Mouse (Mus musculus): ENCODE results near the gene Urah. TPM values are rescaled to one million over a fixed set of nuclear protein-coding genes. Genes with fewer than 3 reads are reported as not detected.

Gene Urah
- polyA plus RNA-seq, 1 experiment from 2014 or later, result 12.9 TPM

DNA sequence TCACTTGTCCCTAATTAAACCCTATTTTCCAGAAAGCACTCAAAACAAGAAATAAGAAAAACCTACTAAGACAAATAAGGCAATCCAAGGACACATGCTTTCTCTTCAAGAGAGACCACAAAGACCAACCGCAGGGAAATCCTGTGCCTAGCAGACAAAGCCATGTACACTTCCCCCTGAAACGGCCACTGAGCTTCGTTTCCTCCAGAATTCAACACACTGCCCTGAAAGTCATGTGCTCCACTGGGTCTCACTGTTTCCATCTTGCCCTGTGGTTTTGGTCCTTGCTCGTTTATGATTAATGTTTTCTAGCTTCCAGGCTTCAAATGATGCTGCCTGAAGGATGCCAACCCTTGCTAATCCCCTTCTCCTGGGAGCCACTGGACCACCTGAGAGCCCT lies 39.4 kb downstream of the Urah start:
- WGBS, result 96% methylated on average over 4 of the region's 4 CpGs
- no peak for ATAC-seq (ENCODE audit: low read depth)

GRCm38 (mm10) chr7:140877364-140877763 lies 42.5 kb downstream of the Urah start:
- H3K27me3 ChIP-seq (replicated peaks; ENCODE audit: control insufficient read depth, insufficient read depth, low read length), result no peaks in the 10 kb centered on the region
- no peak overlapping the region for H3K27ac ChIP-seq (replicated peaks; ENCODE audit: low read depth, low read length)
- H3K4me2 ChIP-seq (ENCODE audit: low read depth, low read length), result no peak overlapping the region
- H3K4me1 ChIP-seq (ENCODE audit: control insufficient read depth, insufficient read depth, low read length), result peaks cover 3% of the 10 kb centered on the region; the same call in 1 of the 2 replicates
- ATAC-seq (ENCODE audit: low read depth) (no peak), DNase-seq (ENCODE audit: low spot score) (no peak)
- 0 out of 2 replicates have a peak overlapping the region, but pooled peaks have one; percentile 14 for H3K9ac ChIP-seq (ENCODE audit: low read depth, low read length)
- no peaks in the 10 kb centered on the region for H3K9me3 ChIP-seq (ENCODE audit: control insufficient read depth, low read length)
- peaks cover 26% of the 10 kb centered on the region for H3K36me3 ChIP-seq (ENCODE audit: control insufficient read depth, insufficient read depth, low read length)
- 72% methylated on average over 6 of the region's 6 CpGs for WGBS
- H3K4me3 ChIP-seq (ENCODE audit: low read depth, low read length), result no peak overlapping the region

More for the DNA sequence above, 39.4 kb downstream of the Urah start:
- Histone ChIP-seq H3K9ac (ENCODE audit: low read depth, low read length) (no peak overlapping the region), H3K36me3 (ENCODE audit: control insufficient read depth, insufficient read depth, low read length) (peaks cover 26% of the 10 kb centered on the region), H3K9me3 (ENCODE audit: control insufficient read depth, low read length) (no peaks in the 10 kb centered on the region), H3K4me3 (ENCODE audit: low read depth, low read length) (no peak overlapping the region), H3K27ac (replicated peaks; ENCODE audit: low read depth, low read length) (no peak overlapping the region), H3K4me1 (ENCODE audit: control insufficient read depth, insufficient read depth, low read length) (no peaks in the 10 kb centered on the region), H3K27me3 (replicated peaks; ENCODE audit: control insufficient read depth, insufficient read depth, low read length) (no peaks in the 10 kb centered on the region), H3K4me2 (ENCODE audit: low read depth, low read length) (no peak overlapping the region)
- no peak for DNase-seq (ENCODE audit: low spot score)

GRCm38 (mm10) chr7:140879355-140879754 lies 44.5 kb downstream of the Urah start:
- Histone ChIP-seq H3K36me3 (ENCODE audit: control insufficient read depth, insufficient read depth, low read length) (peaks cover 31% of the 10 kb centered on the region), H3K4me1 (ENCODE audit: control insufficient read depth, insufficient read depth, low read length) (peaks cover 8% of the 10 kb centered on the region), H3K27ac (replicated peaks; ENCODE audit: low read depth, low read length) (no peak overlapping the region), H3K4me2 (ENCODE audit: low read depth, low read length) (no peak overlapping the region), H3K27me3 (replicated peaks; ENCODE audit: control insufficient read depth, insufficient read depth, low read length) (no peaks in the 10 kb centered on the region), H3K4me3 (ENCODE audit: low read depth, low read length) (no peak overlapping the region), H3K9me3 (ENCODE audit: control insufficient read depth, low read length) (no peaks in the 10 kb centered on the region), H3K9ac (ENCODE audit: low read depth, low read length) (no peak overlapping the region)
- WGBS, result 86% methylated on average over 7 of the region's 7 CpGs
- no peak for DNase-seq (ENCODE audit: low spot score)
- ATAC-seq (ENCODE audit: low read depth), result no peak

- DNase-seq (ENCODE audit: low spot score) (no peak), ATAC-seq (ENCODE audit: low read depth) (no peak)
- Histone ChIP-seq H3K9ac (ENCODE audit: low read depth, low read length) (0 out of 2 replicates have a peak overlapping the region, but pooled peaks have one; percentile 78), H3K9me3 (ENCODE audit: control insufficient read depth, low read length) (no peaks in the 10 kb centered on the region), H3K27me3 (replicated peaks; ENCODE audit: control insufficient read depth, insufficient read depth, low read length) (no peaks in the 10 kb centered on the region), H3K4me1 (ENCODE audit: control insufficient read depth, insufficient read depth, low read length) (peaks cover 8% of the 10 kb centered on the region), H3K36me3 (ENCODE audit: control insufficient read depth, insufficient read depth, low read length) (peaks cover 27% of the 10 kb centered on the region; the same call in 1 of the 2 replicates), H3K4me3 (ENCODE audit: low read depth, low read length) (no peak overlapping the region), H3K27ac (replicated peaks; ENCODE audit: low read depth, low read length) (no peak overlapping the region), H3K4me2 (ENCODE audit: low read depth, low read length) (peak overlapping the region; percentile 73; the same call in 1 of the 2 replicates)
- 73% methylated on average over 3 of the region's 3 CpGs for WGBS
These were observed 45.6 kb downstream of the Urah start for GRCm38 (mm10) chr7:140880419-140880818.

GRCm38 (mm10) chr7:140880865-140881515 lies 46.2 kb downstream of the Urah start:
- ATAC-seq (ENCODE audit: low read depth) (no peak), DNase-seq (ENCODE audit: low spot score) (no peak)
- Histone ChIP-seq H3K9ac (ENCODE audit: low read depth, low read length) (peak overlapping the region; percentile 78), H3K4me2 (ENCODE audit: low read depth, low read length) (peak overlapping the region; percentile 73), H3K27me3 (replicated peaks; ENCODE audit: control insufficient read depth, insufficient read depth, low read length) (no peaks in the 10 kb centered on the region), H3K4me1 (ENCODE audit: control insufficient read depth, insufficient read depth, low read length) (peaks cover 8% of the 10 kb centered on the region), H3K36me3 (ENCODE audit: control insufficient read depth, insufficient read depth, low read length) (peaks cover 28% of the 10 kb centered on the region; the same call in 1 of the 2 replicates), H3K4me3 (ENCODE audit: low read depth, low read length) (peak overlapping the region; percentile 60), H3K27ac (replicated peaks; ENCODE audit: low read depth, low read length) (peak overlapping the region; percentile 91; the same call in 1 of the 2 replicates), H3K9me3 (ENCODE audit: control insufficient read depth, low read length) (no peaks in the 10 kb centered on the region)
- WGBS, result 13% methylated on average over 8 of the region's 8 CpGs

GRCm38 (mm10) chr7:140881696-140882468 lies 47.1 kb downstream of the Urah start, which contains the start of the genes Psmd13 and Sirt3:
Gene Psmd13 (plus strand): TSS chr7:140881968.
Gene Sirt3 (minus strand): TSS chr7:140882309.
- Histone ChIP-seq H3K27me3 (replicated peaks; ENCODE audit: control insufficient read depth, insufficient read depth, low read length) (no peaks in the 10 kb centered on the region), H3K4me2 (ENCODE audit: low read depth, low read length) (peak within 1 kb of the TSS; percentile 73), H3K4me1 (ENCODE audit: control insufficient read depth, insufficient read depth, low read length) (peaks cover 8% of the 10 kb centered on the region), H3K9me3 (ENCODE audit: control insufficient read depth, low read length) (no peaks in the 10 kb centered on the region), H3K9ac (ENCODE audit: low read depth, low read length) (peak within 1 kb of the TSS; percentile 78), H3K4me3 (ENCODE audit: low read depth, low read length) (peak within 1 kb of the TSS; percentile 60), H3K27ac (replicated peaks; ENCODE audit: low read depth, low read length) (peak within 1 kb of the TSS; percentile 91), H3K36me3 (ENCODE audit: control insufficient read depth, insufficient read depth, low read length) (peaks cover 27% of the 10 kb centered on the region)
- ATAC-seq (ENCODE audit: low read depth) (peak; percentile 97), DNase-seq (ENCODE audit: low spot score) (peak; percentile 97)
- WGBS, result under 1% methylated on average over 42 of the region's 59 CpGs

DNA sequence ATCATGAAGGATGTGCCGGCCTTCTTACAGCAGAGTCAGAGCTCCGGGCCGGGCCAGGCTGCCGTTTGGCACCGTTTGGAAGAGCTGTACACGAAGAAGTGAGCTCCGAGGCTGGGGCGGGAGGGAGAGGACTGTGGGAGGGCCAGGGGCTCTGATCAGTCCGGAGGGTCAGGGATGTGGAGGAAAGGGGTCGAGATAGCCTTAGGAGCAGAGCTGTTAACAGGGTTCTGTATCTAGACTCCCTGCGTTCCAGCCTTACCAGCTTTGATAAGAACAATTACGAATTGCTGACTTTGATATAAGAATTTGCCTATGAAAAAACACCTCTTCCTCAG lies 47.6 kb downstream of the Urah start:
- H3K9me3 ChIP-seq (ENCODE audit: control insufficient read depth, low read length), result no peaks in the 10 kb centered on the region
- H3K36me3 ChIP-seq (ENCODE audit: control insufficient read depth, insufficient read depth, low read length), result peaks cover 27% of the 10 kb centered on the region
- peak overlapping the region; percentile 78 for H3K9ac ChIP-seq (ENCODE audit: low read depth, low read length)
- no peaks in the 10 kb centered on the region for H3K27me3 ChIP-seq (replicated peaks; ENCODE audit: control insufficient read depth, insufficient read depth, low read length)
- DNase-seq (ENCODE audit: low spot score) (no peak), ATAC-seq (ENCODE audit: low read depth) (peak; percentile 47)
- H3K4me1 ChIP-seq (ENCODE audit: control insufficient read depth, insufficient read depth, low read length), result peaks cover 8% of the 10 kb centered on the region
- H3K4me2 ChIP-seq (ENCODE audit: low read depth, low read length), result peak overlapping the region; percentile 73
- 1% methylated on average over 12 of the region's 12 CpGs for WGBS
- peak overlapping the region; percentile 91; the same call in 1 of the 2 replicates for H3K27ac ChIP-seq (replicated peaks; ENCODE audit: low read depth, low read length)
- H3K4me3 ChIP-seq (ENCODE audit: low read depth, low read length), result peak overlapping the region; percentile 60

Data from embryonic facial prominence, embryonic 14.5 days (tissue).